Mouse (Mus musculus) T-helper 1 cell (primary cell): ENCODE measurements around the gene Fam149a.

Source experiments
- in situ Hi-C: fragments of 300-600 bp; cut with MboI, MseI; formaldehyde crosslinking; loops from one replicate; pipeline ENCODE4 v1.15.1; 2025; ENCODE audit warnings: high pct_unique_total_duplicates

Gene Fam149a

DNA sequence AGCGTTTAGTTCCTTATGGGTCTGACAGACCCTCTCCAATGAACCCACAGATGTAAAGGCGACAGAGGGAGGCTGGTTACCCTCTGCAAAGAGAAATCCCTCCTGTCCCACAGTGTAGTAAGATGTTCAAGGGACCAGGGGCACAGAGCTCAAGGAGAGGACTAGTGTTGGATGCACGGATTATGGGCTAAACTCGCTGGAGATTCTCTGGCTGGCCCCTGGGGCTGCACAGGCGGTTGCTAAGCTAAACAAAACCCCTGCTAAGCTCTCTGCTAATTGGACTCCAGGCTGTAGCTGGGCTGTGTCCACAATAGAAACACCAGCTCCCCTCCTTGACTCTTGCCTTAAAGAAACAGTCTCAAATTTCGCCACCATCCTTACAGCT, at the start of gene Fam149a:
Gene Fam149a, minus strand, starts transcription at position 329 of the 385 bp plus-strand sequence.
- in situ Hi-C loops, result no loop called here

DNA sequence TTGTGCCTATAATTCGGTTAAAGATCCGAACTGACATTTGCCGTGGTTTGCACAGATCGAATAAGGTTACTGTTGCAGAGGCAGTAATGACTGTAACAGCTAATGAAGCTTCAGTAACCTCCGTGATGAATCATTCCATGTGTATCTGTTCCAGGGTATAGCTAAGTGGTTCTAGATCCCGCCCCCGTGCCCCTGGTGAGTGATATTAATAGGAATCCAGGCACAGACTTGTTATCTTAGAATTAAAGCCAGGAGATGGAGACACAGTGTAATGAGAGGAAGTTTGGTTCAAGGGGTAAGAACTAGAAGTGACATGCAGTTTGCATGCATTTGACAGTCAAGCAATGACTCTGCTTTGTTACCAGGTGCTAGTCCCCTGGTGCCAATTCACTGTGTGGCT, 38.1 kb upstream of the Fam149a start:
- in situ Hi-C loops, result no loop called here

DNA sequence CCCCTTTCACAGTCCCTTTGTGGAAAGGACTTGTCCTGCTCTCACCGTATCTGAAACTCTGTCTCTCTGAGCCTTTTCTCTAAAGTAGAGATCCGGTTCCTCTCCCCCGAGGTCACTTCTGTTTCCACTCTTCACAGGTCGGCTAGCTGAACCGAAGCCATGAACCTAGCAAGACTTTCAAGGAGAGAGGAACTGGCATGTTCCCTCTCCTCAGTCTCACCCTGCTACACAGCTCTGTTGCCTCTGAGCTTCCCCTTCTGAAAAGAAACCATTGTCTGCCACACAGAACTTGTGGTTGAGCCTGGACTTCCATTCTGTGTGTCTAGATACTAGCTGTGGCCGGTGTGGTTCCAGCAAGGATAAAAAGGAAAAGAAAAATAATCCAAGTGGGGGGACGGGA, 32.9 kb upstream of the Fam149a start:
- in situ Hi-C loops, result no loop called here

DNA sequence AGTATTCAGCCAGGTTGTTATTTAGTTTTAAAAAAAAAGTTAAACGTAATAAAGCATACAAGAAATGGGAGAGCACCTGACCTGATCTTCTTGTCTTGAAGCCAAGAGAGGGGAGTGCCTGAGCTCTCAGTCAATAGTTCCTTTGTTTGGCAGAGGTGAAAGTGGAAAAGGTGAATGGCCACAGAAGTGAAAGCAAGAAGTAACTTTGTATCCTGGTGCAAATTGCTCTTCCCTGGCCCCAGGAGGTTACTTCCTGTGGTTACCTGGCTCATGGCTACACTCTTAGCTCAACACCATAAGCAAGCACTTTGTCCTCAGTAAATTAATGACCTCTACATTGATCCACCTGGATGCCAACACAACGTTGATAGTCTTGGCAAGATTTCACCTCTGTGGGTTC, 28.8 kb upstream of the Fam149a start, which contains the start of gene Tlr3:
Gene Tlr3, minus strand, starts transcription at position 199 of the 400 bp plus-strand sequence.
- in situ Hi-C loops, result no loop called here

DNA sequence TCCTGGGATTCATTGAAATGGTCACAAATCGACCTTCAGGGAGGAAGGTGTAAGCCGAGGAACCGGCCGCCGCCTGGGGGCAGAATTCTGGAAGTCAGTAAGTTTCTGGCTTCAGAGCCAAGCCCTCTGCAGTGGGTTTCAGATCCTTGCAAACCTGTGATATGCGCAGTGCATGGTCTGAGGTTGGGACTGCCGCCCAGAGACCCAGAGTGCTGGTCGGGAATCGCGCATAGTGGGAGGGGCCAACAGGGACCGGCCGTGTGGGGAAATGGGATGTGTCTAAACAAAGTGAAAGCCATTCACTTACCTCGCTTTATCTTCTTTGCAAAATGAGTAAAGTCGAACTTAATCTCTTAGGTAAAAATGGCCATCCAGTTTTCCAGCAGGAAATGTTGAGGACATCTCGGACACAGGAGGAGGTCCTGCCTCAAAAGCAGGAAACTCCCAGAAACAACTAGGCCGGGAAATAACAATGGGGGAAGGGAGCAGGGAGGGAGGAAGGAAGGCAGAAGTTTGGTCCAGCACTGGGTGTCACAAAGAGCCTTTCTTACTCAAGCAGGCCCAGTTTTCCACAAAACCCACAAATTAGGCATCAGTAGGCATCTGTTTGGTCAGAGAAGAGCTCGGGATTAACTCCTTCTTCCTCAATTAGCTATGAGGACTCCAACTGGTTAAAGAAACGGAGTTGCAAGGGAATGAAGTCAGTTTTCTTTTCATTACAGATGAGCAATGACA, 28.2 kb upstream of the Fam149a start:
- in situ Hi-C loops, result no loop called here

DNA sequence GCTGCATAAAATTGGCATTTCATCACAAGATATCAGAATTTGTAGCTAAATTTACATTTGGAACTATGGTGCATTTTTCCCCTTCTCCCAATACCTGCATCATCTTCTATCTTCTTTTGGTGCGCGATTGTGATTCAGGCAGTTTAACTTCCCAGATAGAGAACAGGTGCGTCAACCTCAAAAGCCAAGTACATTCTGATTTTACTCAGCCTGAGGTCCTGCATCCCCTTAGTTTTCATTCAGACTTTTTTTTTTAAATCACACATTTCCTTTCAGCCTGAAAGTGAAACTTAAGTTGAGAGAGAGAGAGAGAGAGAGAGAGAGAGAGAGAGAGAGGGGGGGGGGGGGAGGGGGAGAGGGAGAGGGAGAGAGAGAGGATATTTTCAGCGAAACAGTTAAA, 27.6 kb upstream of the Fam149a start:
- in situ Hi-C loops, result no loop called here

DNA sequence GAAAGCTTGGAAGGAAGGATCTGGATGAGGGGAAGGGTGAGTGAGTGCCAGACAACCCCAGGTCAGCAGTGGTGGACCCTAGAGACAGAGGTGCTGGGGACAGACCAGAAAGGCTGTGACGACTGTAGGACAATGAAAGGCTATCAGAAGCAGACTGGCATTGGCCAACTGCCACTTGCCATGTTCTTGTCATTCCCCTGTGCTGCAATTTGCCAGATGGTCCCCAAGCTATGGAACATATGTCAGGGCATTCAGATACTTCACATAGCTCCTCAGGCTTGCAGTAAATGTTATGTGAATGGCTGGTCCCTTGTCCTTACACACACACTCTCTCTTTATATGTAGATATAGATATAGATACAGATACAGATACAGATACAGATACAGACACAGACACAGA, 1.2 kb upstream of the Fam149a start:
- in situ Hi-C loops, result no loop called here

DNA sequence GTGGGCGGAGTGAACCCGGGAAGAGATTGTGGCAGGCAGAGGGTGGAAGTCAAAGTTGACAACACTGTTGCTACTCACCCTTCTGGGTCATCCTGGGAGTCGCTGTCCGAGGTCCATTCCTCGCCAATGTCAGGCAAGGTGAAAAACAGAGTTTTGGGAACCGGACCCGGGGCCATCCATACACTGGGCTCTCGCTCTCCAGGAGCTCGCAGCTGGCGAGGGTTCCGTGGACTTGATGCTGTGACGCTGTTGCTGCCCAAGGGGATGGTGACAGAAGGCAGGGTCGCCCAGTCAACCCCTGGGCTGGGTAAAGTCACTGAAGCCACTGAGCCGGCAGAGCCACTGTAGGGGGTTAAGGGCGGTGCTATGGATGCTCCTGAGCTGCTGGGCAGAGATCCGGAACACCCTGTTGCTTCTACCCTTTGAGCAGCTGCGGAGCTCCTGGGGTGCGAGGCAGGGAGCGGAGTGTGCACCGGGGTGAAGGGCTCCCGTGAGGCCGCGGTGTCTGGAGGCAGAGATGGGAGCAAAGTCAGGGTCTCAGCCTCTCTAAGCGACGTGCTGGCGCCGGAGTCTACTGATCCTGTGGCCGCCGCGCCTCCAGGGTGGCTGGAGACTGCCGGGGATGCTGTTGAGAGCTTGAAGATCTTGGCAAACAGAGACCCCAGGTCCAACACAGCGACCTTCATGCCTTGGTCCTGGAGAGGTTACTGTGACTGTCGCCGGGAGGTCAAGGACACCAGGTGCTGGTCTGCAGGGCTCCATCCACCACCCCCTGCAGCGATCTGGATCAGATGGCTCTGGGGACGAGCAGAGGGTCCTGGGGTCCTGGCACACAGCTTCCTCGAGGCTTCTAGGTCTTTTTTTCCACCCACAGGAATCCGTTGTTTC, 772 bp downstream of the Fam149a start:
- in situ Hi-C loops, result no loop called here

DNA sequence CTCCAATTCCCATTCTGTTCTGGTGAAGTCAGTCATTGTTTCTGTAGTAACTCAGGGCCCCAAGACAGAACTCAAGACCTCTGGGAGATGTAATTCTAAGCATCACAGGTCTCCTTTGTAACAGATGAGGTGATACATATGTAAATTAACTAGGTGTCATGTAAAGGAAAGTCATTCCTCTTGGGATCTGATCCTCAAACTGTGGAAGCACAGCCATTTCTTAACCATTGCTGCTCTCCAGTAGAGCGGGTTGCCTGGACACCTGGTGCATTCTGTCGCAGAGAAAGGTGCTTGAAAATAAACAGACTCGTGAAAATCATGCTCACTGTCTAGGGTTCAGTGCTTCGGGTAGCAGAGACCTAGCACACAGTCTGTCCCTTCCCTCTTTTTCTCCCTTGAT, 1.5 kb downstream of the Fam149a start:
- in situ Hi-C loops, result no loop called here

DNA sequence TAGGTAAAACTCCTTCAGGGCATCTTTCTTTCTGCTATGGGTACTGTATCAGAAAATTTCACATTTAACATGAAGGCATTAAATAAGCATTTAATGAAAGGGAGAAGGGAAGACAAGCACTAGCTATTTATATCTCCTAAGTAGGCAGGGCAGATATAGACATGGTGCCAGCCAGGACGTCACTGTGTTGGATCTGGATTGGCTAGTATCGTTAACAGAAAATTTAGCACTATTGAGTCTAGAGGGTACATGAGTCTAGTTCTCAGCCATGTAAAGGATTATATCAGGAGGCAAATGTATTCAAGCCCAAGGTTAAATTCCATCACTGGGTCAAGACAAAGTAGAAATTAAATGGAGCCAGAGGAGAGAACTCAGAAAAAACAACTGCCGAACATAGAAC, 8.0 kb downstream of the Fam149a start:
- in situ Hi-C loops, result no loop called here

DNA sequence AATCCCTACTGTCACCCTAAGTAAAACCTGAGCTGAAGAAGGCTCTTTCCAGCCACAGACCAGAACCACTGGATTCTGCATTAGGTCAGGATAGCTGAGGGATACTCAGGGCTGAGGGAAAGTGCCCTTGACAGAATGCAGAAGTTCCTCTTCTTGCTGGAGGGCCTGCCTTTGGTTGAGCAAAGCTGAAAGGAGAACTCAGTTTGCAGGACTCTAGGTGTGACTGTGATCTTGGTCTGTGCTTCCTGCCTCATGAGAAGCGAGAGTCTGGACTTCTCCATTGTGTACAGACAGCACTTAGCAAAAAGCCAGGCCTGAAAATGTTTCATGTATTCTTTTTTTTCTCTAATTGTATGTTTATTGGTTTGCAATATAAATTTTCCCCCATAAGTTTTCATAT, 14.9 kb downstream of the Fam149a start:
- in situ Hi-C loops, result no loop called here

DNA sequence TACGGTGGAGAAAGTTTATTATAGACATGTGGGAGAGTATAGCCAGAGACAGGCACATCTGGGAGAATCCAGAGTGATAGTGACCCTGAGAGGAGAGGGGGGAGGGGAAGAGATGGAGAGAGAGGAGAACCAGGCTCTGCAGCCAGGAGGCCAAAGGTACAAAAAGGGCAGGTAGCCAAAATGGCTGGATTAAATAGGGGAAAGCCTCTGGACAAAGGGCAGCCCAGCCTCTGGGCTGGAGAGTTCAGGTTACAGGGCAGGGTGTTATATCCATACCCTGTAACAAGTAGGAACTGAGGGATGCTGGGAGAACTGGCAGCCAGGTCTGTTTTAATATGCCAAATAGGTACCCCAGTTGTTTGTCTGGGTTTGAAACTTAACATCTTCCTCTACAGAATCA, 18.9 kb downstream of the Fam149a start:
- in situ Hi-C loops, result no loop called here

DNA sequence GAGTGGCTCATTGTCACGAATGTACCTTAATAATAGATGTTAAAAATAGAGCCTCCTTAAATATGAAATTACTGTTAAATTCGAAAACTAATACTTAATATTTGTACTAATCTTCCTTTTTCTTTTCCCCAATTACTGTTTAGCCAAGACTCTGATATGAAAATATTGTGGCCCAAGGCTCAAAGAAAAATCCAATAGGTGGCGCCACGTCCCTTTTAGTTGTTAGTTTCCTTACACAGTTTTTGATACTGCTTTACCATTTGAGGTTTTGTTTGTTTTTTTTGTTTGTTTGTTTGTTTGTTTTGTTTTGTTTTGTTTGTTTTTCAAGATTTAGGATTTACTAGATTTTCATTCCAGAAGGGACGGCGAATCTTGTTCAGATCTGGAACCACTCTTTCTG, 19.8 kb downstream of the Fam149a start:
- in situ Hi-C loops, result no loop called here

DNA sequence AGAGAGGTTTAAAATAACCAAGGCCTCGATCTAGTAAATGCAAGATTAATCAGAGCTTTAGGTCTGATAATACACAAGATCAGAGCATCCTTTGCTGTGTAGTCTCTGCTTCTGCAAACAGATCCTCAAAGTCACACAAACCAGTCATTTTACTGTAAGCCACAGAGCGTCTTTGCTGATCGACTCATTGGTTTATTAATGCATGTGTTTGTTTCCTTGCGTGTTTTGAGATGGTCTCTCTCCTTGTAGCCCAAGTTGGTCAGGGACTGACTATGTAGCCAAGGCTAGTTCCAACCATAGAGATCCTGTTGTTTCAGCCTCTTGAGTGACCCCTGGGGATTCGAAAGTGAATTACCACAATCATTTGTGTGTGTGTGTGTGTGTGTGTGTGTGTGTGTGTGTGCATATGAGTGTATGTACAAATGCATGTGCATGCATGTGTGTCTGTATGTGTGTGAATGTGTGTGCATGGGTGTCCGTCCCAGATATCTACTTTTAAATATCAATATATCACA, 22.9 kb downstream of the Fam149a start:
- in situ Hi-C loops, result no loop called here

DNA sequence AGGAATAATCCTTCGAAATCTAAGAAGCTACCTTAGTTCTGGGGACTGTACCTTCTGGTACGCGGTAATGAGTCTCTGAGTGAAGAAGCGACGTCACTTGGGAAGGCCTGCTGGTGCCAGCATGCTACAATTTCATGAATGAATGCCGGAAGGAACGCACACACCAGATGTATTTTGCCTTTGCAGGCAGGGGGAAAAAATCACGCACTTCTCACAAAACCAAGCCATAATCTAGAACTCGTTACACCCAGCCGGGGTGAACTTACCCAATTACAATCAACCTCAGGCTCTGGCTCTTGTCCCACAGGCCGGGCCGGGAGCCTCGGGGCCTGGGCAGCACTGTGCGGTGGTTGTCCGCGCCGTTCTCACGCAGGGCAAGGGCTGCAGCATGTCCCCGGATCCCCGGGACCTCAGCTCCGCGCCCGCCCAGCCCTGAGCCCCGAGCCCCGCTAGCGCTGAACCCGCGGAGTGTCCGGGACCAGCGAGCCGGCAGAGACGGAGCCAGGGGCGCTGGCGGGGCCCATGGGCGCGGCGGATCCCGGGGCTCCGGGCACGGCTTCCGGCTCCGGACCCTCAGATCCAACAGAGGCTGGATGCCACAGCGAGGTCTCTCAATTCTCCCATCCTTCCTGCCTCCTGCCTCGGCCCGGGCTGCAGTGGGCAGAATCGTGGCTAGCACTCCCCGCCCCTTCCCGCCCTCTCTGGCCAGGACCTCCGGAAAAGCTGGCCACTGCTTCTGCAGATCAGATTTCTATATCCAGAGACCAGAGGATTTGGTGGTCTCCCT, 23.8 kb downstream of the Fam149a start:
- in situ Hi-C loops, result no loop called here

DNA sequence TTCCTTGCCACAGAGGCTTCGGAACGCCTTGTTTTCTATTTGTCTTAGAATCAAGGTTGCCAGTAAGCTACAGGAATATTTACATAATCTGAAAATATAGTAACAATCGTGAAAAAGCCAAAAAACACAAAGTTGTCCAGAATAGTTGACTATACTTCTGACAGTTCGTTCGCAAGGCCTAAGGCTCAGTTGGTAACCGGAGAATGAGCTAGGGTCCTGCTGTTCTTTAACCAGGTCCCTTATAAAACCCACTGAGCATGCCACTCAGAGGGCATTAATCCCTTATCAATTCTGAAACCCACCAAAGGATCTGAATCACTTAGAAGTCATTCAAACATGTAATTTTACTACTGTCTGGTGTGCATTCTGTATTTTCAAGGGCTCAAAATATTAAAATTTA, 26.3 kb downstream of the Fam149a start:
- in situ Hi-C loops, result no loop called here

DNA sequence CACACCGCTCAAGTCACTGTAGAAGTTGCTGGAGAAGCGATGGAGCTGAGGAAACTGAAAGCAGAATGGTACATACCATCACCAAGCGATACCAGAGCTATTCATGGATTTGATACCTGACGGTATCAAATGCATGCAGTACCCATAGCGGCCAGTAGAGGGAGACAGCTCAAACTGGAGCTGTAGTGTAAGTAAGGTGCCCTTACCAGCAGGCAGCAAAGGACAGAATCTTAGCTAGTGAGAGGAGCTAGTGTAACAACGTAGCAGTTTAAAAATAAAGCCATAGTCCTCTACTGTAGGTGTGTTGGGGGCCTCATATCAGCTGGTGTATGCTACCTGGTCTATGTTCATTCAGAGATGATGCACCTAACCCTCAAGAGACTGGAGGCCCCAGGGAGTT, 37.1 kb downstream of the Fam149a start:
- in situ Hi-C loops, result loop anchor here (10.0 kb wide), 1 partner anchor 600 kb away; no protein-coding TSS in a partner anchor

DNA sequence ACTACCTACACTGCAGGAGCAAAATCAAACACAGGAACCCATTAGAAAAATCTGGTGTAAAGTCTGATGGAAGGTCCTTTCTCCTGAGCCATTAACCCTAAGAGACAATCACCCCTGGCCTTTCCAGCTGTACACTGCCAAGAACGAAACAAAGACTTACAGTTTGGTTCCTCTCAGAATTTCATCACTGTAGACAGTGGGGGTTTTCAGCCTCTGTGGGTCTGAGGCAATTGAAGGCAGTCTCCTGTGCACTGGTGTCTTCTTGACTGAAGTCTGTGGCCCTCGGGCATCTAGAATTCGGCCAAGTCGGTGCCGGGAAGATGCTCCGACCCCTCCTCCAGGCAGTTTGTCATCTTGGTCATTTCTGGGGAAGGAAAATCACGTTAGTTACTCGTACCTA, 37.8 kb downstream of the Fam149a start:
- in situ Hi-C loops, result loop anchor here (10.0 kb wide), 1 partner anchor 601 kb away; no protein-coding TSS in a partner anchor

DNA sequence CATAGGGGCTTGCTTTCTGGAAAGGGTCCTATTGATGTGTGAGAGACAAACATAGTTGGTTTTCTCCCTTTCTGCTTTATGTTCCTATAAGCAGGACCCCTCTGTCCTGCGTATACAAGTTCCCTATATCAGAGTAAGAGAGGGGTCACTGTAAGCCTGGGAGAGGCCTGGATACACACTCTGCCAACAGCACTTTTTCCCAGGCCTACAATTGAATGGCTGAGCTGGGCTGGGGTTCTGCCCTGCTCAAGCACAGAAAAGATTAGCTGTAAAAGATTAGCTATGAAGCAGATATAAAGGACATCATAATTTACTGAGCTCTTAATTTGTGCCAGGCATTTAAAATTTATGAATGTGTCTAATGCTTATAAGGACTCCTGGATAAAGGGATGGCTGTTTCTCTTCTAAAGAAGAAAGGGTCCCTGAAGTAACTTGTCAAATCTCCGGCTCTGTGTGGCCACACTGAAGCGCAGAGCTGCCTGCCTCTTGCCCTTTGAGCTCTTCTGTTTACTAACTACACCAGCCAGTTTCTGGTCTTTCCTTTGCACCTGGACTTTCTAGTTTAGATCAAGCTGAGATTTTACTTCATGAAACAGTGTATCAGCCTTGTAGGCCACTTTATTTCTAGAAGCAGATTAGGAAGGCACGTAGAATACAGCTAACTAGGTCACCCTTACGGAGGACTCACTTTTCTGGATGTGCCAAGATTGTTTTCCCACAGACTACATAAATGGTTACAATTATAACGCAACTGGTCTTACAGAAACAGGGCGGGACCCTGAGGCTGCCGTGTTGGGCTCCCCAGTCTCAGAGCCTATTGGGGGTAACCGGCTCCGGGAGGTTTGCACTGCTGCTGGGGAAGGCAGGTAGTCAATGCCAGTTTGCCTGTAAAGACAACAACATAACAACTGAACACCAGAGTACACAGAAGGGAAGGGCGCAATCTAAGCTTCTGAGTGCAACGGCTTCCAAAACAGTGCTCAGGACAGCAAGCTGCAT, 40.2 kb downstream of the Fam149a start:
- in situ Hi-C loops, result loop anchor here (10.0 kb wide), 1 partner anchor 603 kb away; no protein-coding TSS in a partner anchor

DNA sequence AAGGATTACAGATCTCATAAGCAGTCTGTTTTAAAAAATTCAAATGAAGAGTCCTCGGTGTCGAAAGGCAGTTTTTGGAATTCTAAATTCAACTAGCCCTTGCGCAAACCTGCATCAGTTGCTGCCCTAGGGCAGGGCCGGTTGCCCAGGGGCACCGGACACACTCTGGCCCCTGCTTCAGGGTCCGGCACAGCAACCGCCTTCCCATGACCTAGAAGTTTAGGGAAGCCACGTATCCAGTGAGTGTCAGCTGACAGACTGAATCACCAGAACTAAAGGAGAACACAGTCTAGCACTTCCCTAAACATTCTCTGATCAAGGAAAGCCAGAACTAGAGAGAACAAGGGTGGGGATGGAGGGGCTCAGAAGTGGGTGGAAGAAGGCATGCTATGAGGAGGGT, 48.6 kb downstream of the Fam149a start:
- in situ Hi-C loops, result no loop called here
